Mouse (Mus musculus): ENCODE results near the gene Phox2a. TPM values are rescaled to one million over a fixed set of nuclear protein-coding genes. Genes with fewer than 3 reads are reported as not detected.

The Phox2a gene
- polyA plus RNA-seq, 1 experiment = not detected

- Histone ChIP-seq H3K4me3 (replicated peaks; ENCODE audit: extremely low read depth, low read depth, low read length) (no peak overlapping the region), H3K4me1 (ENCODE audit: control insufficient read depth, insufficient read depth, low read length) (no peaks in the 10 kb centered on the region)
- WGBS = 56% methylated on average over 9 of the region's 9 CpGs
- TF ChIP-seq CTCF (IDR thresholded peaks at IDR 0.05; ENCODE audit: insufficient read depth, low read length) (no peak), POLR2A (IDR thresholded peaks at IDR 0.05; ENCODE audit: borderline replicate concordance, extremely low read depth, low read depth, low read length) (no peak)
- peak; percentile 18 for DNase-seq
Observed at GRCm38 (mm10) chr7:101858362-101858761, 40.2 kb downstream of the Phox2a start.

- TF ChIP-seq CTCF (IDR thresholded peaks at IDR 0.05; ENCODE audit: insufficient read depth, low read length) = no peak
- TF ChIP-seq POLR2A (IDR thresholded peaks at IDR 0.05; ENCODE audit: borderline replicate concordance, extremely low read depth, low read depth, low read length) = no peak
- Histone ChIP-seq H3K4me1 (ENCODE audit: control insufficient read depth, insufficient read depth, low read length) (no peaks in the 10 kb centered on the region), H3K4me3 (replicated peaks; ENCODE audit: extremely low read depth, low read depth, low read length) (no peak overlapping the region)
- no peak for DNase-seq
Observed at GRCm38 (mm10) chr7:101860978-101861377, 42.9 kb downstream of the Phox2a start.

GRCm38 (mm10) chr7:101862291-101862690 is 44.2 kb downstream of the Phox2a start:
- no peak for DNase-seq
- 70% methylated on average over 3 of the region's 3 CpGs for WGBS
- Histone ChIP-seq H3K4me1 (ENCODE audit: control insufficient read depth, insufficient read depth, low read length) (no peaks in the 10 kb centered on the region), H3K4me3 (replicated peaks; ENCODE audit: extremely low read depth, low read depth, low read length) (no peak overlapping the region)
- TF ChIP-seq CTCF (IDR thresholded peaks at IDR 0.05; ENCODE audit: insufficient read depth, low read length) (no peak), POLR2A (IDR thresholded peaks at IDR 0.05; ENCODE audit: borderline replicate concordance, extremely low read depth, low read depth, low read length) (no peak)

- no peak within 1 kb of the TSS for H3K4me3 ChIP-seq (replicated peaks; ENCODE audit: extremely low read depth, low read depth, low read length)
- DNase-seq = no peak
- 61% methylated on average over 3 of the region's 3 CpGs for WGBS
- H3K4me1 ChIP-seq (ENCODE audit: control insufficient read depth, insufficient read depth, low read length) = no peaks in the 10 kb centered on the region
- TF ChIP-seq POLR2A (IDR thresholded peaks at IDR 0.05; ENCODE audit: borderline replicate concordance, extremely low read depth, low read depth, low read length) (no peak), CTCF (IDR thresholded peaks at IDR 0.05; ENCODE audit: insufficient read depth, low read length) (no peak)
Observed at GRCm38 (mm10) chr7:101863415-101863814, 45.3 kb downstream of the Phox2a start, which contains the start of gene Anapc15. Anapc15 (plus strand) TSS chr7:101863715.

- no peaks in the 10 kb centered on the region for H3K4me1 ChIP-seq (ENCODE audit: control insufficient read depth, insufficient read depth, low read length)
- DNase-seq = no peak
- no peak overlapping the region for H3K4me3 ChIP-seq (replicated peaks; ENCODE audit: extremely low read depth, low read depth, low read length)
- WGBS = 85% methylated on average over 11 of the region's 11 CpGs
- TF ChIP-seq CTCF (IDR thresholded peaks at IDR 0.05; ENCODE audit: insufficient read depth, low read length) (no peak), POLR2A (IDR thresholded peaks at IDR 0.05; ENCODE audit: borderline replicate concordance, extremely low read depth, low read depth, low read length) (no peak)
Observed at GRCm38 (mm10) chr7:101866491-101867265, 48.6 kb downstream of the Phox2a start.

GRCm38 (mm10) chr7:101867482-101867881 is 49.4 kb downstream of the Phox2a start:
- no peaks in the 10 kb centered on the region for H3K4me1 ChIP-seq (ENCODE audit: control insufficient read depth, insufficient read depth, low read length)
- 90% methylated on average over 4 of the region's 4 CpGs for WGBS
- no peak for TF ChIP-seq POLR2A (IDR thresholded peaks at IDR 0.05; ENCODE audit: borderline replicate concordance, extremely low read depth, low read depth, low read length)
- TF ChIP-seq CTCF (IDR thresholded peaks at IDR 0.05; ENCODE audit: insufficient read depth, low read length) = no peak
- DNase-seq = no peak
- H3K4me3 ChIP-seq (replicated peaks; ENCODE audit: extremely low read depth, low read depth, low read length) = no peak overlapping the region

GRCm38 (mm10) chr7:101868241-101869162 is 50.4 kb downstream of the Phox2a start:
- no peak overlapping the region for H3K4me3 ChIP-seq (replicated peaks; ENCODE audit: extremely low read depth, low read depth, low read length)
- TF ChIP-seq CTCF (IDR thresholded peaks at IDR 0.05; ENCODE audit: insufficient read depth, low read length) (no peak), POLR2A (IDR thresholded peaks at IDR 0.05; ENCODE audit: borderline replicate concordance, extremely low read depth, low read depth, low read length) (no peak)
- no peaks in the 10 kb centered on the region for H3K4me1 ChIP-seq (ENCODE audit: control insufficient read depth, insufficient read depth, low read length)
- DNase-seq = no peak
- WGBS = 77% methylated on average over 13 of the region's 13 CpGs

- Histone ChIP-seq H3K4me3 (replicated peaks; ENCODE audit: extremely low read depth, low read depth, low read length) (no peak overlapping the region), H3K4me1 (ENCODE audit: control insufficient read depth, insufficient read depth, low read length) (no peaks in the 10 kb centered on the region)
- 74% methylated on average over 7 of the region's 7 CpGs for WGBS
- DNase-seq = no peak
- no peak for TF ChIP-seq POLR2A (IDR thresholded peaks at IDR 0.05; ENCODE audit: borderline replicate concordance, extremely low read depth, low read depth, low read length)
- TF ChIP-seq CTCF (IDR thresholded peaks at IDR 0.05; ENCODE audit: insufficient read depth, low read length) = no peak
Observed at GRCm38 (mm10) chr7:101869163-101869500, 51.0 kb downstream of the Phox2a start.

- no peak for DNase-seq
- Histone ChIP-seq H3K4me1 (ENCODE audit: control insufficient read depth, insufficient read depth, low read length) (no peaks in the 10 kb centered on the region), H3K4me3 (replicated peaks; ENCODE audit: extremely low read depth, low read depth, low read length) (no peak within 1 kb of the TSS)
- TF ChIP-seq POLR2A (IDR thresholded peaks at IDR 0.05; ENCODE audit: borderline replicate concordance, extremely low read depth, low read depth, low read length) (no peak), CTCF (IDR thresholded peaks at IDR 0.05; ENCODE audit: insufficient read depth, low read length) (no peak)
- WGBS = 70% methylated on average over 2 of the region's 2 CpGs
Observed at GRCm38 (mm10) chr7:101870629-101871028, 52.5 kb downstream of the Phox2a start, which contains the start of gene Folr1. Folr1 (minus strand) TSS chr7:101870788.

Measured in lung, adult 2 months (tissue).